Mouse (Mus musculus): ENCODE results near the gene Pknox2. TPM values are rescaled to one million over a fixed set of nuclear protein-coding genes. Genes with fewer than 3 reads are reported as not detected.
A peak's percentile ranks its signal among the peaks of the same experiment; 100 is the strongest.

The Pknox2 gene
- polyA plus RNA-seq, 1 experiment from 2014 or later = 33.4 TPM

DNA sequence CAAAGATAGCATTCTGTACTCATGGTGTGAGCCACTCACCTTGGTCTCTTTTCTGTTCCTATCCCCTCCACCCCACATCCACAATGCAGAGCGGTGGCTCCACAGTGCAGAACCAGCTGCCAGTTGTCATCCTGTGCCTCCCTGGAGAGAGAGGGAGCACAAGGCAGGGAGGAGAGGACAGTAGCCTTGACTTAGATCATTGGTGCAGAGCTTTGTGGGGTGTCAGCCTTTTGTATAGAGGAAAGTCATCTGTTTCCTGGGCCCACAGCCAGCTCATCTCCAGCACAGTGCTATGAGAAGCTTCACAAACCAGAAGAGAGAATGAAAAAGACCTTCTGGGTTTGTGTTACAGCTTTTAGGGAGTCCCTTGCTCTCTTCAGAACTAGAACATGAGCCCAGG lies 129.1 kb downstream of the Pknox2 start:
- H3K36me3 ChIP-seq (ENCODE audit: control insufficient read depth, insufficient read depth, low read length) = no peaks in the 10 kb centered on the region
- WGBS = 56% methylated on average over 1 of the region's 1 CpGs
- no peaks in the 10 kb centered on the region for H3K9me3 ChIP-seq (ENCODE audit: control insufficient read depth, low read length)
- no peak overlapping the region for H3K9ac ChIP-seq (replicated peaks; ENCODE audit: low read depth, low read length)
- no peak overlapping the region for H3K4me3 ChIP-seq (ENCODE audit: low read depth, low read length)
- H3K4me2 ChIP-seq (ENCODE audit: low read depth, low read length) = no peak overlapping the region
- H3K4me1 ChIP-seq (ENCODE audit: control insufficient read depth, insufficient read depth, low read length) = peaks cover 23% of the 10 kb centered on the region
- H3K27me3 ChIP-seq (ENCODE audit: control insufficient read depth, insufficient read depth, low read length) = no peaks in the 10 kb centered on the region
- no peak for ATAC-seq (ENCODE audit: low read depth)
- no peak overlapping the region for H3K27ac ChIP-seq (ENCODE audit: low read depth, low read length)

DNA sequence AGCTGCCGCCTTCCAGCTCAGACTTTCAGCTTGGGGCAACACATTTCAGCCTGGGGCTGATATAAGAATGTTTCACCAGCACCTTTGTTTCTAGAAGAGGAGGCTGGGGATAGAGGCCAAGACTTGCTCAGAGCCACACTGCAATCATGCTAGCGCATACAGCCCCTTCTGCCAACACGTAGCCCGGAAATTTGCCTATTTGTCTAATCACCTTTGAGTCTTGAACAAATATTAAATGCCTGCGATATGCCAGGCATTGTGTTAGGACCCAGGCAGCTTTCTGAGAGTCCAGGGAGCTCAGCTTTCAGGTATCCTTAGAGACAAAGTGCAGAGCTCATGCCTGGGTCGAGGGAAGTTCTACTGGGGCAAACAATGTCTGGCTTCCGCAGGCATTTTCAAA lies 130.0 kb downstream of the Pknox2 start:
- Histone ChIP-seq H3K9me3 (ENCODE audit: control insufficient read depth, low read length) (no peaks in the 10 kb centered on the region), H3K4me2 (ENCODE audit: low read depth, low read length) (no peak overlapping the region), H3K27me3 (ENCODE audit: control insufficient read depth, insufficient read depth, low read length) (no peaks in the 10 kb centered on the region), H3K27ac (ENCODE audit: low read depth, low read length) (no peak overlapping the region), H3K9ac (replicated peaks; ENCODE audit: low read depth, low read length) (no peak overlapping the region), H3K4me1 (ENCODE audit: control insufficient read depth, insufficient read depth, low read length) (peaks cover 26% of the 10 kb centered on the region), H3K36me3 (ENCODE audit: control insufficient read depth, insufficient read depth, low read length) (no peaks in the 10 kb centered on the region), H3K4me3 (ENCODE audit: low read depth, low read length) (no peak overlapping the region)
- 84% methylated on average over 7 of the region's 7 CpGs for WGBS
- no peak for ATAC-seq (ENCODE audit: low read depth)

DNA sequence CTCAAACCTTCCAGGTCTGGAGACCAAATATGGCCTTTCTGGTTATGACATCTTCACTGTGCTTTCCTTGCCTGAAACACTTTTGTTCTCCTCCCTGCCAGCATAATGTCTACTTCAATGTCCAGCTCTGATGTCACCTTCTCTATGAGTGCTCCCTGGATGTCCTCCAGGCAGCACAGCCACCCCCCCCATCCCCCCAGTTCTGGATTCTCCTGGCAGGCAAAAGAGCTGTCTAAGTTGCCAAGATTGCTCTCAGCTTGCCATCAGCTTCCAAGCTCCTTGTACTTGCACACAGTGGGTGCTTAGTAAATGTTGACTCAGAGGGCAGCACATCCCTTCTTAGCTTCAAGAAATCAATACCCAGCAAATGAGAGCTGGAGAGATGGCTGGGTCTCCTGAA lies 131.0 kb downstream of the Pknox2 start:
- Histone ChIP-seq H3K27me3 (ENCODE audit: control insufficient read depth, insufficient read depth, low read length) (no peaks in the 10 kb centered on the region), H3K36me3 (ENCODE audit: control insufficient read depth, insufficient read depth, low read length) (no peaks in the 10 kb centered on the region), H3K4me3 (ENCODE audit: low read depth, low read length) (no peak overlapping the region), H3K4me1 (ENCODE audit: control insufficient read depth, insufficient read depth, low read length) (peaks cover 25% of the 10 kb centered on the region), H3K9me3 (ENCODE audit: control insufficient read depth, low read length) (no peaks in the 10 kb centered on the region), H3K4me2 (ENCODE audit: low read depth, low read length) (no peak overlapping the region), H3K27ac (ENCODE audit: low read depth, low read length) (no peak overlapping the region), H3K9ac (replicated peaks; ENCODE audit: low read depth, low read length) (no peak overlapping the region)
- ATAC-seq (ENCODE audit: low read depth) = no peak

DNA sequence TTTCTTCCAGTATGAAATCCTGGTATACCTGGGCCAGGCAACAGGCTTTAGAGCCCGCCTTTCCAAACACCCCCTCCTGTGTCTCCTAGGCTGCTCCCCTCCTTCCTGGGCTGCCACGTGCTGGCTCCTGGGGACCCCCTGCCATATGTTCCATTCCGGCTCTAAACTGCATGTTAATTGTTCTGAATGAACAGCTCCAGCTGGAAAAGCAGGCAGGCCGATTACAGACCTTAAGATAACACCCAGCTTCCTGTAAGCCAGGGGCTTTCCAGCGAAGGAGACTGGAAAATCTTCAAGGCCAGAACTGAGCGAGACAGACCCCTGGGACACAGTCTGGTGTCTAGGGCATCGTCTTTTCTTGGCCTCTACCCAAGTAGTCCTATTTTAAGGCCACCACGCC lies 133.6 kb downstream of the Pknox2 start:
- H3K27ac ChIP-seq (ENCODE audit: low read depth, low read length) = no peak overlapping the region
- WGBS = 21% methylated on average over 8 of the region's 8 CpGs
- no peak overlapping the region for H3K4me2 ChIP-seq (ENCODE audit: low read depth, low read length)
- ATAC-seq (ENCODE audit: low read depth) = peak; percentile 44; the same call in 1 of the 2 replicates
- H3K4me3 ChIP-seq (ENCODE audit: low read depth, low read length) = no peak overlapping the region
- H3K27me3 ChIP-seq (ENCODE audit: control insufficient read depth, insufficient read depth, low read length) = no peaks in the 10 kb centered on the region
- H3K36me3 ChIP-seq (ENCODE audit: control insufficient read depth, insufficient read depth, low read length) = no peaks in the 10 kb centered on the region
- H3K9me3 ChIP-seq (ENCODE audit: control insufficient read depth, low read length) = no peaks in the 10 kb centered on the region
- peaks cover 28% of the 10 kb centered on the region for H3K4me1 ChIP-seq (ENCODE audit: control insufficient read depth, insufficient read depth, low read length)
- no peak overlapping the region for H3K9ac ChIP-seq (replicated peaks; ENCODE audit: low read depth, low read length)

DNA sequence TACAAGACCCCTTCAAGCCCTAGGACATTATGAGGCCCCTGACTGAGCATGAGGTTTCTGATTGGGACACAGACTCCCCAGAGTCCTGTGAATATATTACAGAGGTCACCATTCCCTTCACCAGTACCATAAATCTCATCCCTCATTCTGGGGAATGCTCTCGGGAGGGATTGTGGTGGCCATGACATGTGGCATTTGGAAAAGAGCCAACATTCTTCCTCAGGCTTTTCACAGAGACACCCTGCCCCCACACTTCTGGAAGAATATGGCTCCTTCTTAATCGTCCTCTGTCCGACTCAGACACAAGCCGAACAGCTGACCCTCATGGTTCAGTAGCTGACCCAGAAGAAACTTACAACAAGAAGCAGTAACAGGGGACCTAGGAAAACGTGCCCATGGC lies 139.1 kb downstream of the Pknox2 start:
- Histone ChIP-seq H3K9me3 (ENCODE audit: control insufficient read depth, low read length) (no peaks in the 10 kb centered on the region), H3K4me3 (ENCODE audit: low read depth, low read length) (no peak overlapping the region), H3K27ac (ENCODE audit: low read depth, low read length) (no peak overlapping the region), H3K4me2 (ENCODE audit: low read depth, low read length) (no peak overlapping the region), H3K9ac (replicated peaks; ENCODE audit: low read depth, low read length) (no peak overlapping the region), H3K4me1 (ENCODE audit: control insufficient read depth, insufficient read depth, low read length) (peaks cover 34% of the 10 kb centered on the region), H3K36me3 (ENCODE audit: control insufficient read depth, insufficient read depth, low read length) (no peaks in the 10 kb centered on the region), H3K27me3 (ENCODE audit: control insufficient read depth, insufficient read depth, low read length) (no peaks in the 10 kb centered on the region)
- no peak for ATAC-seq (ENCODE audit: low read depth)
- WGBS = 12% methylated on average over 5 of the region's 5 CpGs

DNA sequence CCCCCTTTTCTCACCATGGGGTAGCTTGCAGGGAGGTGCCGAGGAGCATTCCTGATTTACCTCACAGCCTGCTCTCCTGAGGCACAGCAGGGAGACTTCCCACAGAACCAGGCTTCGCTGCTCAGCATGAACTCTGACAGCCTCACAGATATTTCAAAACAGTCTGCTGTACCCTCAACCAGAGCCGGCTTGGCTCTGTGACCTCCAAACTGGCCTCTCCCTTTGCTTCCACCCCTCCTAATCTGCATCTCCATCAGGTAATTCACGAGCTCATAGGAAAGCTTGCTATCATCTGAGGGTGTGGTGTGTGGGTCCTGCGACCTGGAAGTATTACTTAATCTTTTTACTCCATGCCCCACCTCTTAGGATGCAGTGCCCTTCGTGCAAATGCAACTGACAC lies 142.5 kb downstream of the Pknox2 start:
- ATAC-seq (ENCODE audit: low read depth) = no peak
- Histone ChIP-seq H3K4me3 (ENCODE audit: low read depth, low read length) (no peak overlapping the region), H3K36me3 (ENCODE audit: control insufficient read depth, insufficient read depth, low read length) (no peaks in the 10 kb centered on the region), H3K4me1 (ENCODE audit: control insufficient read depth, insufficient read depth, low read length) (peaks cover 30% of the 10 kb centered on the region; the same call in 1 of the 2 replicates), H3K27me3 (ENCODE audit: control insufficient read depth, insufficient read depth, low read length) (no peaks in the 10 kb centered on the region), H3K9ac (replicated peaks; ENCODE audit: low read depth, low read length) (no peak overlapping the region), H3K9me3 (ENCODE audit: control insufficient read depth, low read length) (no peaks in the 10 kb centered on the region), H3K4me2 (ENCODE audit: low read depth, low read length) (no peak overlapping the region), H3K27ac (ENCODE audit: low read depth, low read length) (0 out of 2 replicates have a peak overlapping the region, but pooled peaks have one; percentile 16)
- 29% methylated on average over 6 of the region's 6 CpGs for WGBS

DNA sequence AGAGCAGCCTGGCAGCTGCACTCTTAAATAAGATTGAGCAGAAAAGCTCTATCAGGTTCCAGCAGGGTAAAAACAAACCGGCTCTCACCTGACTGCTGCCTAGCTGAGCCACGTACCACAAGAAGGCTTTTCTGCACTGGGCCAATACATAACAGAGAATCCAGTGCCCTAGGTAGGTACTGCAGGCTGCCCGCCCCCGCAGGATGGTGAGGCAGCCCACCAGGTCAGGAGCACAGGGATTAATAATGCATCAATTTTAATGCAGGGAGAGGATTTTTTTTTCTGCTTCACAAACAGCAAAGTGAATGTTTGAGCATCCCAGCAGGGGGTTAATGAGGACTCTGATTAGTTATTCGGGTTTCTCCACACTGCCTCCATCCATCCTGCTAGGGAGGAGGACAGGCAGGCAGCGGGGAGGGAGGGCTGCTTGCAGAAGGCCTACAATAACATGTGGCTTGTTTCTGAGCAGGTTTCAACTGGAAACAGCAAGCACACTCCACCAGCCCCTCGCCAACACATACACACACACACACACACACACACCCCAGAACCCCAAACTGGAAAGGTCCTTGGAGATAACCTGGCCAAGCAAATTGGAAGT lies 145.2 kb downstream of the Pknox2 start:
- H3K4me2 ChIP-seq (ENCODE audit: low read depth, low read length) = no peak overlapping the region
- no peak overlapping the region for H3K4me3 ChIP-seq (ENCODE audit: low read depth, low read length)
- ATAC-seq (ENCODE audit: low read depth) = peak; percentile 82
- H3K36me3 ChIP-seq (ENCODE audit: control insufficient read depth, insufficient read depth, low read length) = no peaks in the 10 kb centered on the region
- H3K9me3 ChIP-seq (ENCODE audit: control insufficient read depth, low read length) = no peaks in the 10 kb centered on the region
- no peaks in the 10 kb centered on the region for H3K27me3 ChIP-seq (ENCODE audit: control insufficient read depth, insufficient read depth, low read length)
- H3K4me1 ChIP-seq (ENCODE audit: control insufficient read depth, insufficient read depth, low read length) = peaks cover 30% of the 10 kb centered on the region; the same call in 1 of the 2 replicates
- WGBS = 36% methylated on average over 7 of the region's 7 CpGs
- no peak overlapping the region for H3K9ac ChIP-seq (replicated peaks; ENCODE audit: low read depth, low read length)
- peak overlapping the region; percentile 76 for H3K27ac ChIP-seq (ENCODE audit: low read depth, low read length)

DNA sequence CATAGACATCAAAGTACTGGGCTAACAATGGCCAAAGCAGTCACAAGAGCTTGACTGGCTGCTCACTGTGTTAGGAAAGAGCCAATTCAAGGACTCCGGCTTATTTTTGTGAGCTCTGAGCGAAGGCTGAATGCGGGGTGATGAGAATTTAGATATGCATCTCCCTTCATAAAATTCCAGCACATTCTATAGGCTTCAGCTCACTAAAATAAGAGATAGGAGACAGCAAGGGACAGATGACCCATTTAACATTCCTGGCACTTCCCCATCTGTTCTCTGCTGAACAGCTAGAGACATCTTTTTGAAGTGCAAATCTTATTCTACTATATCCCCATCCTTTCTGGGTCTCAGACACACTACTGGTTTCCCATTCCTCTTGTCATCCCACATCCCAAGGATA lies 147.8 kb downstream of the Pknox2 start:
- Histone ChIP-seq H3K27me3 (ENCODE audit: control insufficient read depth, insufficient read depth, low read length) (no peaks in the 10 kb centered on the region), H3K36me3 (ENCODE audit: control insufficient read depth, insufficient read depth, low read length) (no peaks in the 10 kb centered on the region), H3K9ac (replicated peaks; ENCODE audit: low read depth, low read length) (no peak overlapping the region), H3K4me3 (ENCODE audit: low read depth, low read length) (no peak overlapping the region), H3K9me3 (ENCODE audit: control insufficient read depth, low read length) (no peaks in the 10 kb centered on the region), H3K4me2 (ENCODE audit: low read depth, low read length) (no peak overlapping the region), H3K27ac (ENCODE audit: low read depth, low read length) (0 out of 2 replicates have a peak overlapping the region, but pooled peaks have one; percentile 5), H3K4me1 (ENCODE audit: control insufficient read depth, insufficient read depth, low read length) (peaks cover 22% of the 10 kb centered on the region; the same call in 1 of the 2 replicates)
- 90% methylated on average over 3 of the region's 3 CpGs for WGBS
- no peak for ATAC-seq (ENCODE audit: low read depth)

DNA sequence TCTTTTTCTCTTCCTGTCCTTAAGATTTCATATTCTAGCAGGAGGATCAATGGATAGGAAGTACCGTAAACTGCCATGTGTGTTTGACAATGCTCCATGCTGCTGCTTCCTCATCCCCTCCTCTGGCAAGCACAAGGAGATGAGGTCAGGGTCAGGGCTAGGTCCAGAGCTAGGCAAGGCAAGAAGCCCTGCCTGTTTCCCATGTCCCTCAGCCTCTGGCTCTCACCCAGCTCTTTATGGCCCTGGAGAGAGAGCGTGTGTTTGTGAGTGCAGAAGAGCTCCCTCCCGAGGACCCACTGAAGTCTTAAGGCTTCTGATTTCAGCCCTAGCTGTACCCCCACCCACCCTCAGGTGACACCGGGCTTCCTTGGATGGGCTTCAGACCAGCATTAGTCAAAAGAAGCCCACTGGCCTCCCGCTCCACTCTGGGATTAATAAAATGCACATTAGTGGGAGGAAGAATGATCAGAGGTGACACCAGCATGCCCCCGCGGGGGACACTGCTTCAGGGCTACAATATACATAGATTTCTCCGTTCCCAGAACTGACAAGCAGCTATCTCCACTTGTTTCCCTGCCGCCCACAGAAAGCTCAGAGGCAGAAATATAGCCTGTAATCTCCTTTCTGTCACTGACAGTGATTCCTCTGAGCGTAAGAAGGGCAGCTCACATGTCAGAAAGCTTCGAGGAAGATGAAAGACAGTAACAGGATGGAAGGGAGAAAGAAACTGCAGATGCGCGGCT lies 156.4 kb downstream of the Pknox2 start:
- peaks cover 5% of the 10 kb centered on the region; the same call in 1 of the 2 replicates for H3K4me1 ChIP-seq (ENCODE audit: control insufficient read depth, insufficient read depth, low read length)
- H3K4me3 ChIP-seq (ENCODE audit: low read depth, low read length) = no peak overlapping the region
- no peak overlapping the region for H3K27ac ChIP-seq (ENCODE audit: low read depth, low read length)
- no peak for ATAC-seq (ENCODE audit: low read depth)
- H3K36me3 ChIP-seq (ENCODE audit: control insufficient read depth, insufficient read depth, low read length) = no peaks in the 10 kb centered on the region
- 58% methylated on average over 13 of the region's 13 CpGs for WGBS
- no peak overlapping the region for H3K9ac ChIP-seq (replicated peaks; ENCODE audit: low read depth, low read length)
- no peak overlapping the region for H3K4me2 ChIP-seq (ENCODE audit: low read depth, low read length)
- no peaks in the 10 kb centered on the region for H3K27me3 ChIP-seq (ENCODE audit: control insufficient read depth, insufficient read depth, low read length)
- H3K9me3 ChIP-seq (ENCODE audit: control insufficient read depth, low read length) = no peaks in the 10 kb centered on the region

All from neural tube, embryonic 14.5 days (tissue).